Comparison of ENCODE assay signal across 28 mouse cellular contexts in the genomic region with DNA sequence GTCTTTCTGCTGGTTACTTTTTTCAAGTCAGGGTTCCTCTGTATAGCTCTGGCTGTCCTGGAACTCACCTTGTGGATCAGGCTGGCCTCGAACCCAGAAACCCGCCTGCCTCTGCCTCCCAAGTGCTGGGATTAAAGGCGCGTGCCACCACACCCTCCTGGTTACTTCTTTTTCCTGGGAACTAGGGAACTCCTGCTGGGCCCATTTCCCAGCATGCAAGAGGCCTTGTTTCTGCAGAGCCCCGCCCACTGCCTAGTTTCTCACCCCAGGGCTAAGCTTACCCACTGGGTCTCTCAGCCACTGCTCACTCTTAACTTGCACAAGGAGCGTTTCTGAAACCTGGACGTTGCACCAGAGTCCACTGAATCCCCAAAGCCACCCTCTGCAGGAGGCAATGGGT.
A peak's percentile ranks its signal among the peaks of the same experiment; 100 is the strongest.
DNase-seq lines count a peak whose midpoint lies in the region; ATAC-seq and TF ChIP-seq lines count a peak whose summit lies in the region.
"Had no signal": no experiment of that assay in that cellular context is flagged by ENCODE, and none has a peak within 500 bp of the region (broad histone marks: within the 10 kb centered on the region; RNA-seq: fewer than 3 reads in every experiment).

No protein-coding gene starts in this region.

- peak; percentile 32 for DNase-seq in adrenal gland, postnatal 10 days
- no peak for DNase-seq in adrenal gland, adult (ENCODE audit: inconsistent age in 2 of 2, low spot score in 1 of 2)
- DNase-seq in midbrain, embryonic 11.5 days (ENCODE audit: low spot score, missing footprints), result peak; percentile 51
- DNase-seq in midbrain, postnatal 0 days (ENCODE audit: low spot score), result no peak
- DNase-seq in ES-CJ7 (ENCODE audit: low read depth, low spot score) (peak; percentile 89), WW6 (ENCODE audit: low read depth, low spot score) (peak; percentile 39)
- DNase-seq in frontal cortex, postnatal 25 days (ENCODE audit: low spot score in 2 of 2), result no peak
- DNase-seq in layer of hippocampus, postnatal 10 days (ENCODE audit: low spot score in 2 of 2), result no peak
- DNase-seq: adrenal gland, adult 8-10 months; cerebellum, adult 11 months; cerebellum, adult 2 months; cerebellum, adult 9-11 months; cerebellum, postnatal 25 days; forebrain, postnatal 0 days; gastrocnemius, postnatal 25 days; heart, adult 2 months; heart, postnatal 14 days; kidney, adult 11 months had no signal

- H3K9ac ChIP-seq in midbrain, embryonic 11.5 days (ENCODE audit: low read length), result no peak overlapping the region
- no peak overlapping the region for H3K9ac ChIP-seq in midbrain, postnatal 0 days (replicated peaks; ENCODE audit: low read length, poor library complexity, severe bottlenecking)
- H3K9ac ChIP-seq: embryonic facial prominence, embryonic 12.5 days; embryonic facial prominence, embryonic 15.5 days; forebrain, postnatal 0 days; heart, embryonic 13.5 days; hindbrain, embryonic 12.5 days; hindbrain, embryonic 15.5 days; intestine, embryonic 15.5 days had no signal

- no peak overlapping the region for H3K27ac ChIP-seq in midbrain, embryonic 11.5 days (ENCODE audit: low read depth, low read length)
- H3K27ac ChIP-seq in midbrain, postnatal 0 days (ENCODE audit: low read depth, low read length), result no peak overlapping the region
- H3K27ac ChIP-seq: embryonic facial prominence, embryonic 12.5 days; embryonic facial prominence, embryonic 15.5 days; heart, adult 2 months; heart, embryonic 10.5 days; heart, embryonic 13.5 days; hindbrain, embryonic 12.5 days; hindbrain, embryonic 15.5 days; intestine, embryonic 15.5 days had no signal

- no peak overlapping the region for H3K4me2 ChIP-seq in midbrain, embryonic 11.5 days
- H3K4me2 ChIP-seq in midbrain, postnatal 0 days (ENCODE audit: low read depth, low read length, poor library complexity, severe bottlenecking), result no peak overlapping the region
- H3K4me2 ChIP-seq: embryonic facial prominence, embryonic 12.5 days; embryonic facial prominence, embryonic 15.5 days; heart, embryonic 13.5 days; hindbrain, embryonic 12.5 days; hindbrain, embryonic 15.5 days; intestine, embryonic 15.5 days had no signal

- no peak overlapping the region for H3K4me3 ChIP-seq in midbrain, embryonic 11.5 days (ENCODE audit: low read depth, low read length)
- H3K4me3 ChIP-seq in midbrain, postnatal 0 days (ENCODE audit: low read depth, low read length), result no peak overlapping the region
- H3K4me3 ChIP-seq: embryonic facial prominence, embryonic 12.5 days; embryonic facial prominence, embryonic 15.5 days; heart, adult 2 months; heart, embryonic 10.5 days; heart, embryonic 13.5 days; hindbrain, embryonic 12.5 days; hindbrain, embryonic 15.5 days; intestine, embryonic 15.5 days had no signal

- H3K36me3 ChIP-seq in midbrain, embryonic 11.5 days (ENCODE audit: control insufficient read depth, insufficient read depth, low read length), result no peaks in the 10 kb centered on the region
- no peaks in the 10 kb centered on the region for H3K36me3 ChIP-seq in midbrain, postnatal 0 days (ENCODE audit: insufficient read depth, low read length)
- H3K36me3 ChIP-seq: embryonic facial prominence, embryonic 12.5 days; embryonic facial prominence, embryonic 15.5 days; G1E; heart, embryonic 10.5 days; heart, embryonic 13.5 days; hindbrain, embryonic 12.5 days; hindbrain, embryonic 15.5 days; intestine, embryonic 15.5 days had no signal

- no peaks in the 10 kb centered on the region for H3K4me1 ChIP-seq in midbrain, embryonic 11.5 days (ENCODE audit: control insufficient read depth, insufficient read depth, low read length)
- no peaks in the 10 kb centered on the region for H3K4me1 ChIP-seq in midbrain, postnatal 0 days (ENCODE audit: insufficient read depth, low read length)
- H3K4me1 ChIP-seq: intestine, embryonic 15.5 days had no signal

- H3K9me3 ChIP-seq in midbrain, embryonic 11.5 days (ENCODE audit: control insufficient read depth, low read length), result no peaks in the 10 kb centered on the region
- H3K9me3 ChIP-seq in midbrain, postnatal 0 days (ENCODE audit: low read length), result no peaks in the 10 kb centered on the region
- H3K9me3 ChIP-seq: embryonic facial prominence, embryonic 12.5 days; embryonic facial prominence, embryonic 15.5 days; G1E; heart, embryonic 10.5 days; heart, embryonic 13.5 days; hindbrain, embryonic 12.5 days; hindbrain, embryonic 15.5 days; intestine, embryonic 15.5 days had no signal

- no peak for TF ChIP-seq CTCF in midbrain, postnatal 0 days (IDR thresholded peaks at IDR 0.05)

- no peak for ATAC-seq in midbrain, embryonic 11.5 days (ENCODE audit: low FRiP score)
- ATAC-seq in midbrain, postnatal 0 days (ENCODE audit: low FRiP score), result no peak
- ATAC-seq: forebrain, embryonic 14.5 days; forebrain, postnatal 0 days; intestine, embryonic 15.5 days; Patski had no signal

- no peaks in the 10 kb centered on the region for H3K27me3 ChIP-seq in midbrain, embryonic 11.5 days (ENCODE audit: control insufficient read depth, insufficient read depth, low read length)
- no peaks in the 10 kb centered on the region for H3K27me3 ChIP-seq in midbrain, postnatal 0 days (ENCODE audit: insufficient read depth, low read length)
- H3K27me3 ChIP-seq: embryonic facial prominence, embryonic 15.5 days; hindbrain, embryonic 12.5 days; hindbrain, embryonic 15.5 days; intestine, embryonic 15.5 days; Patski had no signal

- WGBS in midbrain, embryonic 11.5 days, result 86% methylated on average over 7 of the region's 7 CpGs
- 87% methylated on average over 7 of the region's 7 CpGs for WGBS in midbrain, postnatal 0 days

Comparison
In these comparisons a context has a peak if more than half of its experiments do, and no peak if none do; other contexts are left out.
1. DNase-seq: peak in adrenal gland, postnatal 10 days (single experiment), midbrain, embryonic 11.5 days (single experiment), ES-CJ7 (single experiment) and WW6 (single experiment); none in adrenal gland, adult (0 of 2), midbrain, postnatal 0 days (single experiment), frontal cortex, postnatal 25 days (0 of 2) and layer of hippocampus, postnatal 10 days (0 of 2).